Mouse (Mus musculus) forebrain, embryonic 13.5 days (tissue): Measurements from ENCODE around the gene Gm8082. TPM values are rescaled to one million over a fixed set of nuclear protein-coding genes. Genes with fewer than 3 reads are reported as not detected.
"Not testable (repeated sequence)": the region's sequence is repeated elsewhere in the genome, so short reads cannot be mapped to it uniquely, and the experiment has no call there.

Source experiments
- ATAC-seq: fragments of 200-750 bp; cut with Nextera tagmentation; 2 replicates; pipeline ENCODE4 v1.8.0; 2017
- H3K27ac ChIP-seq: fragments of 300-500 bp; sonication (generic); 2 replicates; pipeline ENCODE4 v1.5.1; 2015; ENCODE audit warnings: inconsistent platforms, mild to moderate bottlenecking, moderate library complexity
- H3K27me3 ChIP-seq: fragments of 300-500 bp; sonication (generic); 2 replicates; pipeline ENCODE4 v1.6.1; 2015; ENCODE audit warnings: mild to moderate bottlenecking, inconsistent platforms
- H3K36me3 ChIP-seq: fragments of 300-500 bp; sonication (generic); 2 replicates; pipeline ENCODE4 v1.6.1; 2015; ENCODE audit warnings: mild to moderate bottlenecking, inconsistent platforms; ENCODE audit not compliant: poor library complexity, severe bottlenecking
- H3K4me1 ChIP-seq: fragments of 300-500 bp; sonication (generic); 2 replicates; pipeline ENCODE4 v1.6.1; 2015; ENCODE audit warnings: inconsistent platforms
- H3K4me2 ChIP-seq: fragments of 300-500 bp; sonication (generic); 2 replicates; pipeline ENCODE4 v1.6.1; 2015; ENCODE audit warnings: inconsistent platforms, mild to moderate bottlenecking, moderate library complexity
- H3K4me3 ChIP-seq: fragments of 300-500 bp; sonication (generic); 2 replicates; pipeline ENCODE4 v1.5.1; 2015; ENCODE audit warnings: mild to moderate bottlenecking, inconsistent platforms
- H3K9ac ChIP-seq: fragments of 300-500 bp; sonication (generic); 2 replicates; pipeline ENCODE4 v1.6.1; 2015; ENCODE audit warnings: mild to moderate bottlenecking, inconsistent platforms
- H3K9me3 ChIP-seq: fragments of 300-500 bp; sonication (generic); replicated peaks from 2 replicates; pipeline ENCODE4 v1.6.1; 2016; ENCODE audit warnings: inconsistent platforms
- whole genome bisulfite sequencing: fragments of 180-500 bp; shearing (Covaris S2); methylation state at CpG from one replicate; pipeline ENCODE4 v1.1.7; 2015; 5-methylcytosine and 5-hydroxymethylcytosine counted together
- polyA plus RNA-seq: library from polyadenylated mRNA; unstranded; fragments of >200 nt; fragmentation: Nextera tagmentation; extraction: Ambion mirVana; gene quantifications from 2 replicates; pipeline ENCODE4 v1.2.1, GENCODE M21; 2015

The Gm8082 gene
- polyA plus RNA-seq = not detected in 2 replicates

DNA sequence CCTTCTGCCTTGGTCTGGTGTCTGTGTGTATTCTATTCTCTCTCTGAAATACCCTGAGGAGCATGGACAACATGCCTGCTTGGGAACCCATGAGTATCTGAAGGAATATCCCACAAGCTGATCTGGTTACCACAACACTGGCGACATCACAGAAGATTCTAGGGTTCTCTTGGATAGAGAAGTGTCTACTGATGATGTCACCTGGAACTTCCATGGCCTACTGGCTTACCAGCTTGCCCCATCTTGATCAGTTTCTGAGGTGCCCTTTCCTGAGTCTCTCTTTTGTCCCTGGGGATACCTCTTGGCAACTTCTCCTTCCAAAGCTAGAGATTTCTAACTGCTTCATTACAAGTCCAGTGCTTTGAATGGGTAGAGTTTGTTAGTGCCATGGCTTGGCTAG lies at the start of gene Gm8082:
Gene Gm8082 (minus strand): TSS at position 101 of the 400 bp plus-strand sequence.
- not testable (repeated sequence) for ATAC-seq, H3K4me1 ChIP-seq, H3K9me3 ChIP-seq, H3K9ac ChIP-seq, H3K27ac ChIP-seq, H3K27me3 ChIP-seq, H3K36me3 ChIP-seq, H3K4me3 ChIP-seq, H3K4me2 ChIP-seq
- no CpG with 5 or more reads among the region's 1 CpGs for WGBS

- not testable (repeated sequence) for H3K27ac ChIP-seq
Measured at GRCm38 (mm10) chr14:43015528-43015927, 22.1 kb upstream of the Gm8082 start, which contains the start of gene Gm10376. Gene Gm10376, minus strand, starts transcription at chr14:43015628.

More at GRCm38 (mm10) chr14:43015528-43015927, 22.1 kb upstream of the Gm8082 start, which contains the start of gene Gm10376:
- H3K4me1 ChIP-seq, H3K9ac ChIP-seq, ATAC-seq, H3K36me3 ChIP-seq, H3K4me2 ChIP-seq, H3K9me3 ChIP-seq, H3K27me3 ChIP-seq, H3K4me3 ChIP-seq: not testable (repeated sequence)

Other genes with a start within 250 kb of the Gm8082 start
- gene Gm3015, start 224.8 kb downstream of the Gm8082 start, polyA plus RNA-seq = not detected in 2 replicates
- not detected in 2 replicates for gene Gm10377, start 195.6 kb downstream of the Gm8082 start, polyA plus RNA-seq
- not detected in 2 replicates for gene Gm21977, start 140.1 kb downstream of the Gm8082 start, polyA plus RNA-seq
- gene Gm10376, start 22.0 kb upstream of the Gm8082 start, polyA plus RNA-seq = not detected in 2 replicates
- gene Gm8094, start 83.0 kb upstream of the Gm8082 start, polyA plus RNA-seq = not detected in 2 replicates
- gene Gm8104, start 107.0 kb upstream of the Gm8082 start, polyA plus RNA-seq = not detected in 2 replicates
- gene Gm7233, start 186.2 kb upstream of the Gm8082 start, polyA plus RNA-seq = not detected in 2 replicates
- gene Gm8122, start 241.7 kb upstream of the Gm8082 start, polyA plus RNA-seq = not detected in 2 replicates